Mouse (Mus musculus): ENCODE results near the gene Pofut2.

- TF ChIP-seq GATA1 (IDR thresholded peaks at IDR 0.05; ENCODE audit: borderline replicate concordance, low read length), result no peak
- no peak for TF ChIP-seq FLI1 (IDR thresholded peaks at IDR 0.05; ENCODE audit: low read length)
Measured at GRCm38 (mm10) chr10:77260166-77260875, 1.3 kb downstream of the Pofut2 start.
